Mouse (Mus musculus) liver, embryonic 14.5 days (tissue): ENCODE measurements at regions not wholly inside any gene's neighbourhood (a gene's known extent, or its start where the extent isn't known, plus 50 kb on each side); places are given as distances from the start of the nearest gene placed in this dataset.

Source experiments
- CTCF ChIP-seq: IDR thresholded peaks from 2 replicates; pipeline ENCODE4 v1.5.1; 2016; ENCODE audit warnings: antibody characterized with exemption, low read depth, control low read depth
- EP300 ChIP-seq: IDR thresholded peaks from 2 replicates; pipeline ENCODE4 v1.6.1; 2016; ENCODE audit warnings: antibody characterized with exemption, low read depth

- no peak for TF ChIP-seq CTCF
- no peak for TF ChIP-seq EP300
Observed at GRCm38 (mm10) chr19:27122348-27122747, 93.9 kb upstream of the Vldlr start.
